Mouse (Mus musculus) left cerebral cortex, postnatal 10 days (tissue): ENCODE measurements around the gene Dnm3. TPM values are rescaled to one million over a fixed set of nuclear protein-coding genes. Genes with fewer than 3 reads are reported as not detected.

Source experiments
- DNase-seq, 2 experiments: peaks; one replicate each; pipeline ENCODE4 v3.0.0; 2021 to 2022; ENCODE audit warnings: low spot score in 2 of 2, mixed read lengths in 1 of 2; ENCODE audit errors: extremely low spot score in 1 of 2
- intact Hi-C: fragments of 180-260 bp; cut with DNase I; formaldehyde crosslinking; loops from one replicate; pipeline ENCODE4 v1.15.1; 2025
- total RNA-seq, 2 experiments: library from RNA; stranded (reverse); gene quantifications; 2 replicates each; pipeline ENCODE4 v1.2.3; 2021

The Dnm3 gene
- total RNA-seq, 2 experiments from 2014 or later, result 74.5 to 81.2 TPM

- DNase-seq, result peak in 1 of 2 experiments; percentile 40
- intact Hi-C loops, result no loop called here
Measured at GRCm38 (mm10) chr1:162286910-162287309, 190.9 kb downstream of the Dnm3 start.

DNA sequence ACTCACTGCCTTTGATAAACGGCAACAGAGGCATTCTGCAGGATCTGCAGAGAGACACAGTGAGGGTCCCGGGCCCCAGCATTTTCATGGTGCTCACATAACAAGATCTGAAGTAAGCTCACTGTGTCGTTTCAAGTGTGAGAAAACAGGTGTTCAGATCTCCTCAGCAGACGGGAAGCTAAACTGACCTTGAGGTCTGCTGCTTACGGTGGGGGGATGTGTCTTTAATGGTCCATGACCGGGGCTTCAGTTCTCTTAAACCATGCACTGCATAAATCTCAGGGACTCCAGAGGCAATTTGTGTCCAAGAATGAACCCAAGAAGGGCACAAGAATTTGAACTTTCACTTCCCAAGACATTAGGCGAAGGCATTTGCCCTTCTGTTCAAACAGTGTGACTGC, 195.9 kb downstream of the Dnm3 start:
- intact Hi-C loops, result no loop called here
- no peak for DNase-seq

GRCm38 (mm10) chr1:162280052-162280451, 197.8 kb downstream of the Dnm3 start:
- DNase-seq, result no peak
- intact Hi-C loops, result no loop called here

DNA sequence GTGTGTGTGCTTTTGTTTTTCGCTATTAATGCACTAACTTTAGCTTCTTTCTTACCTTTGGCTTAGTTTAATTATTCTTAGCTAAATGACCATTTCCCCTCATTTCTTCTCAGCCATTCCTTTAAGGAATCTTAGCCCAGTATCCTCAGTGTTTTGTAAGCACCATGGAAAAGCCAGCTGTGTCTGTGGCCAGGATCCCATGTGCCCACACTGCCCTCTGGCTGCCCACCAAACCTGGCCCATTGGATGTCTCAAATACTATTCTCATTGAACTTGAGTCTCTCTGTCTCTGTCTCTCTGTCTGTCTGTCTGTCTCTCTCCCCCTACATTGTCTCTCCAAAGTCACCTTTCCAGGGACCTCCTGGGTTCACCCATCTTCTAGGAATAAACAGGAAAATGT, 201.8 kb downstream of the Dnm3 start:
- DNase-seq, result peak in 1 of 2 experiments; percentile 27
- intact Hi-C loops, result no loop called here

GRCm38 (mm10) chr1:162274674-162275248, 203.1 kb downstream of the Dnm3 start:
- intact Hi-C loops, result no loop called here
- no peak for DNase-seq

DNA sequence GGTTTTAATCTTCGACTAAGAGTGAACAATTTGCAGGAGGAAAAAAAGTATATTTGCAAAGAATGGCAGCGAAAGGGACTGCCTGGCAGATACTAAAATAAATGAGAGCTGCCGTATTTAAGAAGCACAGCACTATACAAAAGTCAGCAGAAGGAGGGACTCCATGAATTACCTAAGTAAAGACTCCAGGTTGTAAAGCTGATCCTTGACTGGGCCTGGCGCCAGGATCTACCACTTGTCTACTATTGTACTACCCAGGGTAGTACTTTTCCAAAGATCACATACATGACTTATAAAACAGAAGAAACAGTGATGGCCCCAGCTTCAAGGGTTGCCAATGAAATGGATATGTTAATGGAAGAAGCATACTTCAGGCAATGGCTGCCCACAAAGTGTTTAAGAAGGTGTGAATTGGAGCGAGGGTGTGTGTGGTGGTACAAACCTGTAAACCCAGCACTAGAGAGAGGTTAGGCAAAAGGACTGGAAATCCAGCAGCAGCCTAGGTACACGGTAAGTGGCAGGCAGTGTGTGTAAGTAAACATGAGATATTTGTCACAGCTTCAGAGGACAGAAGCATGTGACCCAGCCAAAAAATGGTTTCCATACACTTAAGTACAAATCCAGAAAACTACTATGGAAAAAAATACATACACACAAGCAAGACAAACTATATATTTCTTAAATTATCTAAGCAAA, 220.8 kb downstream of the Dnm3 start:
- intact Hi-C loops, result no loop called here
- DNase-seq, result no peak

- DNase-seq, result no peak
- intact Hi-C loops, result no loop called here
Measured at GRCm38 (mm10) chr1:162254944-162255343, 222.9 kb downstream of the Dnm3 start.

DNA sequence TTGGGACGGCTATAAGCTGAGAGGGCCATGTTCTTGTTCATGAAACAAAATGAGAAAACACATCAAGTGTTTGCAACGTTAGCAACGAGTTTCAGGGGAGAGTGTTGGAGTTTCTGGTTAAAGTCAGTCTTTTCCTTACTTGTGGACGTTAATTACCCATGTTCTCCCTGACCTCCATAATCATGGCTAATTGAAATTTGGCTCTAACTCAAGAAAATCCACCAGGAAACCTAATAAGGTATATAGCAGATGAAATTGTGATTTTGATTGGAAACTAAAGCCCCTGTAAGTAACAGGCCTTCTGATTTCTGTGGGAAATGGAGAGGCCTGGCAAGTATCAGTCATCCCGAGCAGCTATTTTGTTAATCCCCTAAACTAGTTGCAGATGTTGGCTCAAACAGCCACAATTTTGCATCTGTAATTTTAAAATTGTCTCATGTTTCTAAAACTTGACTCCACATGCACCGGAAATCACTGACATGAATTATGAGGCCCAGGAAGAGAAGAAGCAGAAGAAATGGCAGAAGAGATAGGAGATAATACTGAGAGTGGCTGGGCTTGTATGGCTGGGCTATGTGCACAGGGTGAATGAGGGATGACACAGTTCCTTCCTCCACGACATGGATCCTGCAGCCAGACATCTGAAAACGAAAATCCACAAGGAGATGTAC, 223.7 kb downstream of the Dnm3 start:
- DNase-seq, result no peak
- intact Hi-C loops, result no loop called here

DNA sequence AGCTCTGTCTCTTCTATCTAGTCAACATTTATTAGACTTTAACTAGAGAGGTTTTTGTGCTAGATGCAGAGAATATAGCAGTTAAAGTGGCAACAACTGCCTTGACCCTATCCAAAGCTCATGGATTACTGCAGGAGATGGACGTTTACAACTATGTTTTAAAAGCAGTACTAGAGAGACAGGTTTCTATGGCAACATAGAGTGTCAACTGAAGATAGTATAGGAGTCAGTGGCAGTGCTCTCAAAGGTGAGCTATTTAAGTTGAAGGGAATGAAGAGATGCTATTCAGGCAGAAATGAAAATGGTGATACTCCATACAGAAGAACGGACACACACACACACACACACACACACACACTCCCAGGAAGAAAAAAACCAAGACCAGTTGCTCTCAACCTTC, 225.0 kb downstream of the Dnm3 start:
- no peak for DNase-seq
- intact Hi-C loops, result no loop called here

GRCm38 (mm10) chr1:162247216-162247615, 230.6 kb downstream of the Dnm3 start:
- no peak for DNase-seq
- intact Hi-C loops, result no loop called here

DNA sequence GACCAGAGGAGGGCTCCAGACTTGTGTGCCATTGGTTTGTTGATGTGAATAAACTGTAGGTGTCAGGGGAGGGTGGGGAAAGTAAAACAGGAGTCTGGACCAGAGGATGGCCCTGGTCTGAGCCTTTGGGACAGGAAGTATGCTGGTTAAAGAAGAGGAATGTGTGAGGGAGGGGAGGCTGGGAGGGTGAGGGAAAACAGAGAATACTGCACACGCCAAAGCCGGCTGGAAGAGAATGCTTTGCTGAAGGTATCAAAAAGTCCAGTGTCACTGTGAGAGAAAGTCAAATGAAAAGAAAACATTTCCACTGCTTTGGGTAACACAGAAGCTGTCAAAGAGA, 234.2 kb downstream of the Dnm3 start:
- DNase-seq, result no peak

DNA sequence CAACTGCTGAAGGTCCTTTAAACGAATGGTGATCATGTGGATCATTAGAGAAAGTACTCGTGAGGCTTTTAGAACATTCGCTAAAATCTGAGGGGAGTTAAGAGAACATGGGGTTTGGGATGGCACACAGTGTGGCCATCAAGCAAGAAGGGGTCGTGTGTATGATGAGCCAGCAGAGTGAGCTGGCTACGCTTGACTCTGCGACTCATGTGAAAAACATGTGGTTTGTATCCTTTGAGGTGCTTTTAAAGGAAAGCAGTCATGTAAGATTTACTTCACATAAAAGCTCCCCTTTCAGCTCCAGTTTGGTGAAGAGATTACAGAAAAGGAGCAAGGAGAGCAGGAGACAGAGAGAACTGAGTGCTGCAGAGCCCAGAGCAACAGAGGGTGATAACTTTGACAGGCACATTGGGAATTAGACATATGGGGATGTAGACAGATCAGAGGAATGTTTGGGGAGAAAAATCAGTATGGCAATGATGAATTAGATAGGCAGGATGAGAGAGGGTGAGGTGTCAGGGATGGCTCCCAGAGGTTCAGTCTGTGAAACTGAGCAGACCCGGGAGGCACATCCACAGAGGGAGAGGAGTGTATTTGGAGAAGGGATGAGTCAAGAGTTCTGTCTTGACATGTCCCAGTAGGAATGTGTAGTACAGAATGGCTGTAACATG, 234.7 kb downstream of the Dnm3 start:
- intact Hi-C loops, result no loop called here
- DNase-seq, result no peak

More for the DNA sequence above, 234.2 kb downstream of the Dnm3 start:
- intact Hi-C loops, result no loop called here

GRCm38 (mm10) chr1:162240720-162241119, 237.1 kb downstream of the Dnm3 start:
- intact Hi-C loops, result no loop called here
- no peak for DNase-seq

DNA sequence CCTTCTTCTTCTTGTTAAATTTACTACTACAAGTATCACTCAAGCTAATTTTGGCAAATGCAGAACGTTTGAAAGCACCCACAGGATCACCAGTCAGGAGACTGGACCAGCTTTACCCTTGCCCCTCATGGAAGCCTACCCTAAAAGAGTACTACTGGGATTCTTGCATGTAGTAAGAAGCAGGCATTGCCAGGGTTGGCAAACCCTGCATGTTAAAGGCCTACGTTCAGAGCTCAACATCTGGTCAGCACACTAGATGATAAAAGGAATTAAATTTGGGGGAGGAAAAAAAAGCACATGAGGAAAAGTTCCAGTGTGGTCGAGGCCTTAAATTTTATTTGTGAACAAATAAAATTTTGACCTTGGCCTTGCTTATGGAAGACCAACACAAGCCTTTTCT, 239.2 kb downstream of the Dnm3 start:
- intact Hi-C loops, result no loop called here
- DNase-seq, result no peak

- no peak for DNase-seq
- intact Hi-C loops, result no loop called here
Measured at GRCm38 (mm10) chr1:162236624-162237159, 241.1 kb downstream of the Dnm3 start.

DNA sequence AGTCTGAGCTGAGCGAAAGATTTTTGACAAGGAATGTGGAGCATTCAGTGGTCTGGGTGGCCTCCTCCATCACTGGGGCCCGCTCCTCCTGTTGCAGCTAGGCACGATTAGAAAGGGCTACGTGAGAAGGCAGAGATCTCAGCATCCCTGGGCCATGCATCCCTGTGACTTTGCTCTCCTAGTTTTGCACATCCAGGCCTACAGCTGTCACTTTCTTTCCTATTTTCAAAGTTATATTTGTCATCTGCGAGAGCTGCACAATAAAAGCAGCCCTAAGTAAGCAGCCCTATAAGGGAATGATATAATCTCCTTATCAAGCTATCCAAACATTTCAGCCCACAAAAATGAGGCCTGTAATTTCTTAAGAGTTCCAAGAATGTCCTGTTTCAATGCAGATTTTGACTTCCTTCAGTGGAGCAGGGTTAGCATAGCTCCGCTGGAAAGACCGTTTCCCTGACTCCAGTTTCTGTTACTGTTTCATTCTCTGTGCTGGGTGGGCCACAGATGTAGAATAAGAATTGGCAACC, 252.2 kb downstream of the Dnm3 start:
- intact Hi-C loops, result no loop called here
- no peak for DNase-seq

DNA sequence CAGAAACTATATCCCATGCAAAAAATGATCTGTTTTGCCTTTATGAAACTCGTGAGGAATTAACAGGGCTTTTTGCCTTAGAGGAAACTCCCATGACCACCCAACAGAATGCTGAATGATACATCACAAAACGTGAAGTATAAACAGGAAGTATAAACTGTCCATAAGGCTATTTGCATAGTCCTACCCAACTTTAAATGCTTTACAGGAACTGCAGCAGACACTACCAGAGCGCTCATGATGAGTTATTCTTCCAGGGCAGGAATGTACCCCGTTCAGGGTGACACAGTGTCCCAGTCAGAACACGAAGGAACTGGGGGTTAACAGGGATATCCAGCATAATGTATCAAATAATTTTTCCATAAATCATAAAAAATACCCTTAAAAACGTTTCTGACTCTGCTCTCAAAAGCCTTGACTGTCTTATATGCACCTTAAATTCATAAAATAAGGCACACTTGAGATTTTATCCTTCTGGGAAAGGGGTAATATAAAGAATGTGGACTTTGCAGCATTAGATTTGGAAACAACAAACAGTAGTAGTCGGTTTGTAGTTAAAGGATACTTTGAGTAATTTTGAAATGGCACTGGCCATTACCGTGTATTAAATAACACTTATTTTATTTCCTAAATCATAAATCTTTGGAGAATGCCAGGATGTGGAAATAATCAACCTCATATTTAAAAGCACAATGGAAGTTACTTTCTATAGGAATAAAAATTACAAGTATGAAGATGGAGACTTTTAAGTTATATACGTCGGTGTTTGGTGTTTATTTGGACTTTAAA, 252.8 kb downstream of the Dnm3 start:
- intact Hi-C loops, result no loop called here
- DNase-seq, result no peak

DNA sequence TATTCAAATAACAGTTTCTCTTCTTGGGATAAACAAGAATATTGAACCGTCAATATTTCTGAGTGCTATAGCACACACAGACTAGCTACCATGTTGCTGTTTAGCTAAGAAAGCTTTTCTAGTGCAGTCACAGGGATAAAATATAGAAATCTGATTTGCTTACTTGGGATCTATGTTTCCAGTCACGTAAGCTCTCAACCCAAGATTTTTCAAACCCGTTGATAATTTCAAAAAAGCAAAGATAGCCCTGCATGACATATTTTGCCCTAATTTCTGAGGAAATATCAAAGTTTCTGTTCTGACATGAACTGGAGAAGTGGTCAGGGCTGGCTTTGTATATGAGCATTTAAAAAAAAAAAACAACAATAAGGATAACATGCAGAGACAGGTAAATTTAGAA, 253.8 kb downstream of the Dnm3 start:
- intact Hi-C loops, result no loop called here

More for the DNA sequence above, 253.8 kb downstream of the Dnm3 start:
- no peak for DNase-seq
